Mouse (Mus musculus) spleen, postnatal 10 days (tissue): ENCODE data around the gene Fggy.

Experiments used
- DNase-seq, 2 experiments: peaks; one replicate each; pipeline ENCODE4 v3.0.0; 2021 to 2022; ENCODE audit warnings: low spot score in 2 of 2

Gene Fggy

DNA sequence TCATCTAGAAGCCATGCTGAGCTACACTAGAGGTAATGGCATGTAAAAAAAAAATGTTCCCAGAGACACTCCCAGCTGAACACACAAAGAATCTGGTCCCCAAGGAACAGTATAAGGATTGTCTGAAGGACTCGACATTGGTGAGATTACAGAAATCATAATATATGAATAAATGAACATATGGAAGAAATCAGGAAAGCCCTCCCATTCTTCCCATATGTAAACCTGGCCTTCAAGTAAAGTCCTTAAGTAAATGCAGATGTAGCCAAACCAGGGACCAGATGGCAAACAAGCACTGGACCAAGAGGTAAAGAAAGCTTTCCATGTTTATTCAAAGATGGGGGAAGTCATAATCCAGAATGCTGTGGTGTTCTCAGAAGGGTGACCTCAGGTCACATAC, 343.5 kb downstream of the Fggy start:
- DNase-seq = no peak

DNA sequence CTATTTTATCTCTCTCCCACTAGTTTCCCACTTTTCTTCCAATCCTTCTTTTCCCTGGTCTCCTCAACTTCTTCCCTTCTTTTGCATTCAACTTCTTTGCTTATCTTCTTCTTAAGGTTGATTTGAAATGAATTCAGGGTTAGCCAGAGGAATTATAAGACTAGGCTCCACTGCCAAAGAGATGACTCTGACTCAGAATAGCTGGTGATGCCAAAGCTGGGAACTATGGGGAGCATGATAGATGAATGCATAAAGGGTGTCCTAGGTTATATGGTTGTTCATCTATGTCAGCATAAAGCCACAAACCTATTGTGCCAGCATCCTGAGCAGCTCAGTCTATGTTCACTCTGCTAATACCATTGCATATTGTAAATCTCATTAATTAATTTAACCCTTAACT, 348.8 kb downstream of the Fggy start:
- DNase-seq = no peak

DNA sequence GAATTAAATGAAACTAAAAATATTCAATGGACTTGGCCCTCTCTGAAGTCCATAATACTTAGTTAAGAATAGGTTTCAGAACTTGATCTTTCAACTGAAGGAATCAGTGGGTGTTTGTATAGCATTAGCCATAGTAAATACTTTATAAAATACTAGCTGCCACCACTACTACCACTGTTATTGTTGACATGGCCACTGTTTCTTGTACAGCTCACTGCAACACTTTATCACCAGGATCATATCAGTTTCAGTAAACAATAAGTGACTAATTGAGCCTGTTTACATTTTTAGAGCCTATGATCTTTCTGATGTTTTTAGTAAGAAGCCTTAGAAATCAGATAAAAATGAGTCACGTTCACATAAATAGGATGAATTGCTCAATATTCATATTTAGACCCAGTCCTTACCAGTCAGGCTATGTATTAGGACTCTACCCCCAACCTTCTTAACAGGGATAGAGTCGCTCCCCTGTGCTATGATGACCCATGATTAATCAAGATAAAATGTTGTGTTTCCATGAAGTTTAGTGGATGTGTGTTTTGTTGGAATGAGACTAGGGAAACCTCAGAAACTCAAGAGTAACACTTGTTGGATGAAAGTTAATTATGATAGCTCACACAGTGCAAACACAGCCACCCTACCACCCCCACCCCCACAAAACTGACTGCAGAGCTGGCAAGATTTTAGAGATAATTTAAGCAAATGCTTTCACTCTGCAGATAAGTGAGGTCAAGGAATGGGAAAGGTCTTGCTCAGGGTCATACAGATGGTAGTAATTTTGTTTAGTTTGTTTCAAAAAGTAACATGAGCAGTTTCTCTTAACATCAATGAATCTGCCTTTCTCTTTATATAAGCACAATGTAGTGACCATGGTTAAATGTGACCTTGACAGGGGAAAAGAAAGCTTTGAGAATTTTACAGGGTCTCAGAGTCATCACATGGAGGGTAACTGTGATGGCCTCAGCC, 352.7 kb downstream of the Fggy start:
- DNase-seq = no peak

DNA sequence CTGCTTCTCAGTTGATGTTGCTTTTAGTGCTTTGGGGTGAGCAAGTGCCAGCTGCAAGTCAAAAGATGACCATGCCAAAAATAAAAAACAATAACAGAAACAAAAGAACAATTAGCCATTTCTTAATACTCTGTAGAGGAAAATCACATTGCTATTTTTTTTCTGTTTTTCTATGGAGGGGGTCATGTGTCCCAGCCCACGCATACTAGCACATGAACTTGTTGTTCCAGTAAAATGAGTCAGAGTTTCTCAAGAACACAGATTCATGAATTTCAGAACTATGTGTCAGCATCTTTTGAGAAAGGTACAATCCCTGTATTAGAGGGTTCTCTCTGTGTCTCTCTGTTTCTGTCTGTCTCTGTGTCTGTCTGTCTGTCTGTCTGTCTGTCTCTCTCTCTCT, 355.7 kb downstream of the Fggy start:
- DNase-seq = no peak

DNA sequence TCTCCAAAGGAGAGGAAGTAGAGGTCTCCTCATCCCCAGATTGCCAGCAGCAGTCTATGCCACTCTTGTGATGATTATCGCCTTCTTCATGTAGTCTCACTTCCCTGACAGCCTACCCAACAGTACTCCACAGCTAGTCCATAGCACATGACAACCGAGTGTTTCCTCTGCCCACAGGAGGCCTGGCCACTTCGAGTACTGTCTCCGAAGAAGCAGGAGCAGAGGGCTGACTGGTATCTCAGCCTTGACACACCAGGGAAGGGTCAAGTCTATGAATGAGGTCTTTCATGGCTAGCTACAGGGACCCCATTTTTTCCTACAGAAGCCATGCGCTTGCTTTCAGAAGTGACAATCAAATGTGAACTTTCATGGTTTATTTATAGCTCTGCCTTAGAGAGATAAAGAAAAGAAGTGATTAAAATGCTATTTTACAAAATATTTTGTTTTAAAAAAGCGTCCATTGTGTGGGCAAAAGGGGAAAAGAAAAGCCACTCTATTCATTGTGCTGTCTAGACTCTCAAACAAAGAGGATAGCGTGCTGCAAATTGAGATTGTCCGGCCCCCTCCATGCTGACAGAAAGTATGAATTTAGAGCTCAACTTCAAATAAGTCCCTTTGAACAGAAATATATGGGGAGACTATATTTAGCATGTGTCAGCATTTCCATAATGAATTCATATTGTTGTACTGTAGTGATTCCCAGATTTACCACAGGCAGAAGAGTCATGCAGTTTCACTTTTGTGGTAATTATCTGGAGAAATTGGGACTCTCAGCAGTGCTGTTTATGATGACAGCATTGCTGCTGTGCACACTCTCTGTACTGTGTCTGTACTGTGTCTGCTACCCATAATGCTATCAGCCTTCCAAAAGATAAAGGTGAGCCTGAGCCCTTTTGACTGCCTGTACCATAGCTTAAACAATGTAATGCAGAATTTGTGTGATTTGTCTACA, 358.6 kb downstream of the Fggy start:
- no peak for DNase-seq

DNA sequence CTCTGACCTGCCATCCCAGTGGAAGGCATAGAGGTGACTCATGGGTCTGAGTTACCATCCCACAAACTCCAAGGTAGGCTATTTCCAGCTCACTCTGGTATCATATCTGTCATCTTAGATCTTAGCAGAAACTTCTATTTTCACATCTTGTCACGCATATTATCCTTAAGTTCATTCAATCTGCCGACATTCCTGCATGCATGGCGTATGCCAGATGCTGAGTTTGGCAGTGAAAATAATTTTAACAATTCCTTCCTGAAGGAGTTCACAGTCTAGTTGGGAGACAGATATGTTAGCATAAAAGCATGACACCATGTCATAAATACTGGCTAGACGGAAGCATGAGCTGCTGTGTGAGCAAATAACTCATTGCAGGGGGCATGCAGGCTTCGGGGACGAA, 360.4 kb downstream of the Fggy start:
- DNase-seq = no peak

DNA sequence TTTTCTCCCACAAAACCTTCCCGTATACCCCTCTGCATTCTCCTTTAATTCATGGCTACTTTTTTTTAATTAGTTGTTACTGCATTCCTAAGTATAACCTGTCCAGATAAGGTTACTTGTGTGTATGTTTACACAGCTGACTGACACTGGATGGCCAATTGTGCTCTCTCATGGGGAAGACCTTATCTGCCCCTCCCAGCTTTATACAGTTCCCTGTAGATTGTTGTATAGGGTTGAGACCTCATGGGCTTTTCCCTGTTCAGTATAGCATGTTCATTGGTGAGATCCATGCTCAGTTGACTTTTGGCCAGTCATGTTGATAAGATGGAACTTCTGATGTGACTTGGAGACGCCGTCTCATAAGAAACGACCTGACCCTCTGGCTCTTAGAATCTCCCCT, 363.1 kb downstream of the Fggy start:
- DNase-seq = no peak

DNA sequence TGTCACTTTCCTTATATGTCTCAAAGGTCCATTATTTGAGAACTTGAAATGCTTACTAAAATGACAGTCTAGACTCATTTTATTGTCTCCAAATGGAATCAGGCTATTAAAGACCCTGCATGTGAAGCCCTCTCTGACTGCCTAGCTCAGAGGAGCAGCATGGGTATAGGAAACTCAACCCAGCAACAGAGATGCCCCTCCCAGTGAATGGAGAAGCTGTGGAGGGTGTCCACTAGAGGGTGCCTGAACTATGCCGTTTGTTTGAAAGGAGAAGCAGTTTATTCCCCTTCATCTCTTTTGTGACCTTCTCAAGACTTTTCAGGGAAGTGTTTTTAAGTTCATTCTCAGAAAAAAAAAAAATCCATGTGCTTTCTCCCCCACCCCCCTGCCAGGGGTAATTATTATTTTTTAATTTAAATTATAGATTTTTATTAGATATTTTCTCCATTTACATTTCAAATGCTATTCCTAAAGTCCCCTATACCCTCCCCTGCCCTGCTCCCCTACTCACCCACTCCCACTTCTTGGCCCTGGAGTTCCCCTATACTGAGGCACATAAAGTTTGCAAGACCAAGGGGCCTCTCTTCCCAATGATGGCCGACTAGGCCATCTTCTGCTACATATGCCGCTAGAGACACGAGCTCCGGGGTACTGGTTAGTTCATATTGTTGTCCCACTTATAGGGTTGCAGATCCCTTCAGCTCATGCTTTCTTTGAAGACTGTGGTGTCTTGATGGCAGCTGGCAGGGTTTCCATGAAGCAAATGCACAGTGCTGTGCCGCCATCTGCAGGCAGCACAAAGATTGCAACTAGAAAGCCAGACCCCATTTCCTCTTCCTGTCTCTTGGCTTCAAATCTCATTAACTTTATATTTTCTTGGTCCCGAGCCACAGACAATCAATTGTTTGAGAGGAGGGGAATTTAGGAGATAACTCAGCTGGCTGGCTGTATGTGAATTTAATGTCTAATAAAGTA, 367.2 kb downstream of the Fggy start:
- peak; percentile 33 to 74 for DNase-seq

DNA sequence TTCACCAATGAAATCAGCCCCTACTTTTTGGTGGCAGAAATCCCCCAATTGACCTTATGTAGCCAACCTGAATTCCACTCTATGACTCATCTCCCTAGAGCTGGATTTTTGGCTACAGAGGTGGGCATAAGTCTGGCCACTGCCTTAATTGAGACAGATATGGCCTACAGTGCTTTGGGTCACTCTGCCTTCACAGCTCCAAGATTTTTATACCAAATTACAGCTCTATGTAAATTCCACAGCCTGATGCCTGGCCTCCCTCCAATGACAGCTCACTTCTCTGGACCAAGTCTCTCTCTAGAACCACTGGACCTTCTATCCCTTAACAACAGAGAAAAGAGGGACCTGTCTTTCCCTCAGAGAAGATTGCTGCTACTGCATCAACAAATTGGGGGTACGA, 371.5 kb downstream of the Fggy start:
- DNase-seq = no peak

DNA sequence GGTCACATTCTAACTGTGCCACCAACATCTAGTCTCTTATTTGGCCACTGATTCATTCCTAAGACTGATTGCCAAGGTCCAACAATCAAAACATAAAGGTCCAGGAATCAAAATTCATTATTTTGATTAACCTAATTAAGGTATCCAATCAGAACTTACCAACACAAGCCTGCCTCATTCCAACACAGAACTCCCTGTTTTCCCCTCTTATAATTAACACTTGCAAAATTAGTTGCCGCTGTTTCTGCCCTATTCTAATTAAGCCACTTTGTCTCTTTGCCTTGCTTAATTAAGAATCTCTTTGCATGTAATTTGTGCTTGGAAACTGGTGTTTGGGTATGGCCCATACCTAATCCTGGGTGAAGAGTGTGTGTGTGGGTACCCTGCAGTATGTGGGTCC, 372.6 kb downstream of the Fggy start:
- no peak for DNase-seq

DNA sequence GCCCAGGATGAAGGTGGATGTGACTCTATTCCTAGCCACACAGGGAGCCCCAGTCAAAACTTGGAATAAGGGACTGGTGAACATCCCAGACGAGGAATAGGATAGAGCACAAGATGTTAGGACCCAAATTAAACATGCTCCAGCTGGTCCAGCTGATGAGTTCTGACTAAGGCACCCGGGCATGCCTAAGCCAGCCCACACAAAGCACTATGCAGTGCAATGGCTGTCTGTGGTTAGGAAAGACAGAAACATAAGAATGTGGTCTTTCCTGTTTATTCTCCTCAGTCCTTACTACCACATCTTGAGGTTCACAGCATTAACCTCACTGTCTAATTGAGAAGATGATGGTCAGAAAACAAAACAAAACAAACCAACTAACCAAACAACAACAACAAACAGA, 374.0 kb downstream of the Fggy start:
- no peak for DNase-seq

DNA sequence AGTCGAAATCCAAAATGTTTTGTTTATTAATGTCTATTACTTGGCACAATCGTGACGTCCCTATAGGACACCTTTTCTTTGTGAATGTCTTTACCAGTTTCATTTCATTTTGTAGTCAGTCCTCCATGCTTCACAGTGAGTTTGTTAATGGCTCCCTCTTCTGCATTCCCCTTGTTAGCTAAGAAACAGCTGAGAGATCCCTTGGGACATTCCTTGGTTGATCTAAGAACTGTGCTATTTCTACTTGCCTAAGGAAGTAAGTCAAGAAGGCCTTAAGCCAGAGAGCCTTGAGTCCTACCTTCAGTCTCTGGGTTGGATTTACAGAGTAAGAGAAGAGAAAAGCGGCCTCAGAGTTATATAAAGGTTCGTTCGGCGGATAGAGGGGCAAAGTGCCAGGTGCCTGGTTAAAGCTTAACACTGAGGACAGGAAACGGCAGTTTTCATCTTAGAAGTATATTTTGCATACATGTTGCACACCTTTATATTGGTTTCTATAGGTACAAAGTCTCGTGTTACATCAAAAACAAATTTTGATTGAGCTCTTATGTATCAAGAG, 376.6 kb downstream of the Fggy start:
- DNase-seq = no peak

DNA sequence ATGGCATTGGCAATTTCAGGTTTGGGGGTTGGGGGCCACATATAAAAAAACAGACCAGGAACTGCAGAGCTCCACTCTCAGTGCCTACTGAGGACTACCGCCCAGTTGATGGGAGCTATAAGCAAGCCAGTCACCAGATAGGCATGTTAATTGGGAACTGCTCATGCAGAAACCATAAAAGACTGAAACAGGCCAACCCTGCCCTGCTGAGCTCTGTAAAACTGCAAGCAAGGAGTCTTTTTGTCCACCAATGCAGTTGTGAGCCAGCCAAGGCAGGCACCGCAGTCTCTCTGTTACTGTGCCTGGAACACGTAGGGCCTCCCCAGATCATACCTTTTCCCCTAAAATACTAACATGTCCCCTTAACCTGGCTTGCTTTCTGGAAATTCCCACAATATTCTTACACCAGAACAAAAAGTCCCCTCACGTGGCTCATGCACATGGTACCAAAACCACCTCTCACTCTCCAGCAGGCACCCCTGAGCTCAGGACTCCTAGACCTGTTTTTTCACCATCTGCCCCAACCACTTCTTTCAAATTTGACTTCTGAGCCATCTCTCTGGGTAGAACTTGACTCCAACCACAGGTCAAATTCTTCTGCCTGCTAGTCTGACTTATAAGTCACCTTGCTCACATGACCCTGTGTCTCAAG, 377.2 kb downstream of the Fggy start:
- no peak for DNase-seq

DNA sequence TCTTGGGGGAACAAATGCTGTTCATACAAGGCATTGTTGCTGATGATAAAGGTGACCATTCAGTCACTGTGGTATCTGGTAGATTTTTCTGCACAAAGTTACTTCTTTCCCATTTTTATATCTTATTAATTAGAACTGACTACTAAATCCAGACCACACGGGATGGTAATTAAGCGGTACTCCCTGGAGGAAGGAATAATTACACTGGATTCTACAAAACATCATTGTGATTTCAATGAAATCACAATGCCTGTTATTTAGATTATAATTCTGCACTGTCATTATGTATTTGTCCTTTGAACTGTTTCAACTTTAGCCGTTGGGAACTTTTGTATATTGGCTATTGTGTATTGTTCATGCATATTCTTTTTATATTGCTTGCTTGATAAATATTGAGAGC, 381.4 kb downstream of the Fggy start:
- no peak for DNase-seq

DNA sequence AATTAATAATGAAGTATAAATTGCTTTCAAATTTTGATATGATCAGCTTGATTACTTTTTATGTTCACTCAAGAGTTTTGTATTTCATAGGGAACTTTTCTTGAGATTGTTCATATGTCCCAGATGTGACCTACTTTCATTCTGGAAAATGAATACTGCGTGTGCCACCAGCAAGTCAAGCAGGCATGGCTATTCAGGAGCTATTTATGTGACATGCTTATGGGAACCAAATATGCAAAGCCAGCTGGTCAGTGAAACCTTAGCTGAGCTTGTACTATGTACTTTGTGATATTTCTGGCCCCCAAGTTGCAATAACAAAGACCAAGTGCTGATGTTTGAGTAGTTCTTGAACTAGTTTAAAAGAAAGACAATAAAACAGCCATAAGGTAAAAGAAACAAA, 390.6 kb downstream of the Fggy start:
- DNase-seq = no peak

DNA sequence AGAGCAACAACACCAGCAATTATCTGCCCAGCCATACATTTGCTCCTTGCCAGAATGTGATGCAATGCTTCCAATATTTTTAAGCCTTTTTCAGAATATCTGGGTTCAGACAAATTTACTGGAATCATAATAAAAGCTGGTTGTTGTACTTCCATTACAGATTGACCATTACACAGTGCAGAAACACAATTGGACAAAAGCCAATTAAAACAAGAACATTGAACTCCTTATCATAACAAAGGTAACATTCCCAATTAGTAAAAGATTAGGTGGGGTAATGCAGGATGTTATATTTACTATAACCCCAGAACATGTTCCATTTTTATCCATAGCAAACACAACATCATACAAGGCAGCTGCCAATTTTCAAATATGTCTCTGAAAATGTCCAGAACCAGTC, 396.0 kb downstream of the Fggy start:
- DNase-seq = no peak

DNA sequence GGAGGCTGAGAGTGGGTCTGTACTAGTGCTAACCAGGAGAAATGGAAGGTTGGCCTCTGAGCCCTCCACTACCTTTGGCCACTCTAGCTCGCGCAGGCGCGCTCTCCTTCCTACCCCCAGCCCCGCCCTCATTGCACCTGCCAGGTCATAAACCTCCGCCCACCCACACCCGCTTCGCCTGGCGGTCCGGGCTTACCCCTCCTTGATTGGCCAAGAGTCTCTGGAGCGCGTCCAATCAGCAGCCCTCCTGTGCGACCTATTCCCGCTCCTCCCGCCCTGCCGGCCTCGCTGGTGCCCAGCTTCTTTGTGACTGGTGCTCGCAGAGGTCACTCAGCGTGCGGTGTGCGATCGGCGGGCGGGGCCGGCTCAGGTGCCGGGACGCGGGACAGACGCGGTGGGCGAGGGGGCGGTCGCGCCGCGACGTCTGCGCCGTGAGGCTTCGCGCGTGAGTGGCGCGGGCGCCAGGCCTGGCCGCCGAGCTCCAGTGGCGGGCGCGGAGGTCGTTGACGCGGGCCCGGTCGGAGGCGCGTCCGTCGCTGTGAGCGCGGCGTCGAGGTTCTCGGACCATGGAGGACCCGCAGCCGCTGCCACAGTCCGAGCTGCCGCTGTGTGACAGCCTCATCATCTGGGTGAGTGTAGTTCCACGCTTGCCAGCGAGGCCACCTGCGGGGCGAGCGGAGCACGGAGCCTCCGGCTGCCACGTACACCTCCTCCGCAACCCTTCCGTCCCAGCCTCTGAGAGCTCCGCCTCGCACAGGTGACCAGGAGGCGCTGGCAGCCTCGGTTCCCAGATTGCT, 409.8 kb downstream of the Fggy start, which contains the start of gene Hook1:
Hook1 (plus strand) TSS at position 313 of the 797 bp plus-strand sequence.
- peak; percentile 43 to 87 for DNase-seq
